Mouse (Mus musculus): ENCODE measurements around the gene Senp2. TPM values are rescaled to one million over a fixed set of nuclear protein-coding genes. Genes with fewer than 3 reads are reported as not detected.

Senp2 gene
- polyA plus RNA-seq, 1 experiment from 2014 or later: 44.5 TPM

Other genes with a start within 250 kb of the Senp2 start
- 2.4 and 2.6 TPM in 2 replicates for gene Ehhadh, start 221.7 kb upstream of the Senp2 start, polyA plus RNA-seq (2015; fragmentation: Nextera tagmentation; extraction: Ambion mirVana)
- gene Map3k13, start 215.1 kb upstream of the Senp2 start, polyA plus RNA-seq (2015; fragmentation: Nextera tagmentation; extraction: Ambion mirVana): 0.44 and 0.47 TPM in 2 replicates
- 19.8 and 23.1 TPM in 2 replicates for gene Tmem41a, start 61.9 kb upstream of the Senp2 start, polyA plus RNA-seq (2015; fragmentation: Nextera tagmentation; extraction: Ambion mirVana)
- 2.7 and 3.6 TPM in 2 replicates for gene Liph, start 13.8 kb upstream of the Senp2 start, polyA plus RNA-seq (2015; fragmentation: Nextera tagmentation; extraction: Ambion mirVana)
- 42.4 and 49.4 TPM in 2 replicates for gene Igf2bp2, start 153.8 kb downstream of the Senp2 start, polyA plus RNA-seq (2015; fragmentation: Nextera tagmentation; extraction: Ambion mirVana)

Measured in lung, embryonic 16.5 days (tissue).